Mouse (Mus musculus): ENCODE measurements around the gene Serping1. TPM values are rescaled to one million over a fixed set of nuclear protein-coding genes. Genes with fewer than 3 reads are reported as not detected.
A peak's percentile ranks its signal among the peaks of the same experiment; 100 is the strongest.

Gene Serping1
- polyA plus RNA-seq, 1 experiment = 40.5 TPM

DNA sequence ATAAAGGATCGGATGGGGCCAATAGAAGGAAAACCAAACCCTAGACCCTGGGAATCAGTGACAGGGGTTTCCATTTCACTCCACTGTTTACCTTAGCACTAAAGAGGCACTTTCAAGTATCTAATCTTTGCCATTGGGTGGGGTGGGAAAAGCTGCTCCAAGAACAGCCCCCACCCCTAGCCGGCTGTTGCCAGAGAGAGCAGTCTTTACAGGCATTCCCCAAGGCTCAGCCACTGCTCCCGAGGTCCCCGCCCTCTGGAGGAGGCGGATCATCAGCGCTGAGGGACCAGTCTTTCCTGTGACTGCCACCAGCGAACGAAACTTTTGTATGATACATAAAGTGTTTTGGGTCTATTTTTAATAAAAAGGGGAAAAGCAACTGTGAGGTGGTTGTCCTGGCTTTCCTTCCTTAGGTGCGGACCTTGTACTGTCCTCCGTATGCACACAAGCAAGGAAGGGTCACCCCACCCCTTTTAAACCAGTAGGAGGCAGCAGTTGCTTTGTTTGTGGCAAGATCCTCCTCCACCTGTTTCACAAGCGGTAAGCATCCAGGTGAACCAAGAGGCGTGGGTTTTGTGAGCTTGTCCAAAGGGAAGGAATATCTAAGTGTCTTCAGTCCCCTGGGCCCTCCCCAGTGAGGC lies 36.9 kb downstream of the Serping1 start:
- H3K4me3 ChIP-seq (ENCODE audit: control insufficient read depth, low read depth, low read length) = no peak overlapping the region
- no peak overlapping the region for H3K27ac ChIP-seq (ENCODE audit: control insufficient read depth, insufficient read depth, low read depth, low read length)
- no peaks in the 10 kb centered on the region for H3K27me3 ChIP-seq (ENCODE audit: control insufficient read depth, insufficient read depth, low read length)
- H3K4me1 ChIP-seq (ENCODE audit: control insufficient read depth, insufficient read depth, low read length) = peaks cover 36% of the 10 kb centered on the region
- no peak for TF ChIP-seq POLR2A (IDR thresholded peaks at IDR 0.05; ENCODE audit: control insufficient read depth, low read depth, low read length)
- no peak for TF ChIP-seq CTCF (IDR thresholded peaks at IDR 0.05; ENCODE audit: control insufficient read depth, insufficient read depth, insufficient replicate concordance, low read depth, low read length)
- H3K36me3 ChIP-seq (ENCODE audit: control insufficient read depth, insufficient read depth, low read length) = no peaks in the 10 kb centered on the region

DNA sequence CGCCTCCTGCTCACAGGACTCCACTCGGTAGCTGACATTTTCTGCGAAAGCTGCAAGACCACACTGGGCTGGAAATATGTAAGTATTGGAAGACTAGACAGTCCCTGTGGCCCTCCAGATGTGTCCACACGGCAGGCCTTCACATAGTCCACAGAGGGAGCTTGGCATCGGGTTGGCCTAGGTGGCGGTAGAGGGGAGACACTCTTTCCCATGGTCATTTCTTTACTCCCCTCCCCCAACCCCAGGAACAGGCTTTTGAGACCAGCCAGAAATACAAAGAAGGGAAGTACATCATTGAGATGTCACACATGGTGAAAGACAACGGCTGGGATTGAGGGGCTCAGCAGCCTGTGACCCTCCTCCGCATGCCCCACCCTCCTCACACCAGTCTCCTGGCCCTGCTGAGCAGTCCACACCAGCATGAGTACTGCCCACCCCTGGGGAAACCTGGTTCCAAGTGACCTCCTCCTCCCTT lies 37.8 kb downstream of the Serping1 start:
- H3K27ac ChIP-seq (ENCODE audit: control insufficient read depth, insufficient read depth, low read depth, low read length) = no peak overlapping the region
- H3K4me1 ChIP-seq (ENCODE audit: control insufficient read depth, insufficient read depth, low read length) = peaks cover 27% of the 10 kb centered on the region
- no peaks in the 10 kb centered on the region for H3K36me3 ChIP-seq (ENCODE audit: control insufficient read depth, insufficient read depth, low read length)

DNA sequence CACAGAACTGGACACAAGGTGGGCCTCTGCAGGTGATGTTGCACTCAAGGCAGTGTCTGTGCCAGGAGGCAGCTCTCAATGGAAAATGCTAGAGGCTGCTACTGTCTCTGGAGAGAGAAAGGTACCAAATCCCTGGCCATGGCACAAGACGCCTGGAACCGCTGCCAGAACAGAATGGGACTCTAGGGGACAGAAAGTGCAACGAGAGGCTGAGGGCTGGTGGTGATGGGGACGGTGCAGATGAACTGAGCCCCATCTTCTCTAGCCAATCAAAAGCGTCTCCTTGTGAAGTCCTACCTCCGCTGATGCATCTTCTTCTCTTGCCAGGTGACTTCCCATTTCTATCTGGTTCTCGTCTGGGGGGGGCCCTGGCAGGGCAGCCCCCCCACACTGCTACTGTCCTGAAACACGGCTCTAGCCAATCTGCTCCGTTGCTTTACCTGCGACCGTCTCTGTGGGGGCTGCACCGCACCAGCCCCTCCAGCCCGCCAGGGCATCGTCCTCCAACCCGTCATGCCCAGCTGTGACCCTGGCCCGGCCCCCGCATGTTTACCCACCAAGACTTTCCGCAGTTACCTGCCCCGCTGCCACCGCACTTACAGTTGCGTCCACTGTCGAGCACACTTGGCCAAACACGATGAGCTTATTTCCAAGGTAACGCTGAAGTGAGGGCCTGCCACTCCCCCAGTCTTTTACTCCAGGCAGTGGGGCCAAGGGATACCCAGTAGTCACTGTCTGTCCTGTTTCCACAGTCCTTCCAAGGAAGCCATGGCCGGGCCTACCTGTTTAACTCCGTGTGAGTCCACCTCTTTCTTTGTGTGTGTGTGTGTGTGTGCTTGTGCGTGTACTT lies 38.7 kb downstream of the Serping1 start:
- no peaks in the 10 kb centered on the region for H3K36me3 ChIP-seq (ENCODE audit: control insufficient read depth, insufficient read depth, low read length)
- TF ChIP-seq POLR2A (IDR thresholded peaks at IDR 0.05; ENCODE audit: control insufficient read depth, low read depth, low read length) = no peak
- no peak for TF ChIP-seq CTCF (IDR thresholded peaks at IDR 0.05; ENCODE audit: control insufficient read depth, insufficient read depth, insufficient replicate concordance, low read depth, low read length)
- no peaks in the 10 kb centered on the region for H3K27me3 ChIP-seq (ENCODE audit: control insufficient read depth, insufficient read depth, low read length)
- peaks cover 18% of the 10 kb centered on the region for H3K4me1 ChIP-seq (ENCODE audit: control insufficient read depth, insufficient read depth, low read length)
- no peak overlapping the region for H3K27ac ChIP-seq (ENCODE audit: control insufficient read depth, insufficient read depth, low read depth, low read length)
- peak overlapping the region; percentile 26 for H3K4me3 ChIP-seq (ENCODE audit: control insufficient read depth, low read depth, low read length)

More for the DNA sequence above, 37.8 kb downstream of the Serping1 start:
- Histone ChIP-seq H3K27me3 (ENCODE audit: control insufficient read depth, insufficient read depth, low read length) (no peaks in the 10 kb centered on the region), H3K4me3 (ENCODE audit: control insufficient read depth, low read depth, low read length) (no peak overlapping the region)
- no peak for TF ChIP-seq CTCF (IDR thresholded peaks at IDR 0.05; ENCODE audit: control insufficient read depth, insufficient read depth, insufficient replicate concordance, low read depth, low read length)
- TF ChIP-seq POLR2A (IDR thresholded peaks at IDR 0.05; ENCODE audit: control insufficient read depth, low read depth, low read length) = no peak

DNA sequence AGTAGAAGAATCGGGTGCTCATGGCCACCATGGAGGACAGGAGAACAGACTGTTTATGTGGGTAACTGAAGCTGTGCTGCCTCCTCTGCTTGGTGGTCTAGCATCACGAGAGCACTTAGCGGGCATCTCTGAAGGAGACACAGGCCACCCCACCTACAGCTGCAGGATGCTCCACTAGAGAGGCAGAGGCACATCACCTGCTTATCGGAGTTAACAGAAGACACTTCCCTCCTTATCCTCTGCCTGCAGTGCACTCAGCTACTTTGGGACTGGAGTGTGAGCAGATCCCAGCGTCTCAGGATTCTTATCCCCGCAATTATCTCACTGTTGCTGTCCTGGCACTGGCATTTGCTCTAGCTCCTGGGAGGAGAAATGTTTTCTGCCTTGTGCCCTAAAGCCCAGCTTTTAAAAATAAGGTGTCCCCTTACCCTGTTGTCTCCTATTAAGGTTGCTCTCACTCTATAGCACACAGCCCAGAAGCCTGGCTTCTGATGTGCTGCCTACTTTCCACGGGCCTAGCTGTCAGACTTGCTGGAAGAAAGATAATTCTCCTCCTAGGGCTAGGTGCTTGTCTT lies 39.8 kb downstream of the Serping1 start:
- Histone ChIP-seq H3K4me1 (ENCODE audit: control insufficient read depth, insufficient read depth, low read length) (peaks cover 18% of the 10 kb centered on the region), H3K4me3 (ENCODE audit: control insufficient read depth, low read depth, low read length) (no peak overlapping the region; the same call in 1 of the 2 replicates), H3K36me3 (ENCODE audit: control insufficient read depth, insufficient read depth, low read length) (no peaks in the 10 kb centered on the region), H3K27ac (ENCODE audit: control insufficient read depth, insufficient read depth, low read depth, low read length) (no peak overlapping the region), H3K27me3 (ENCODE audit: control insufficient read depth, insufficient read depth, low read length) (no peaks in the 10 kb centered on the region)
- TF ChIP-seq POLR2A (IDR thresholded peaks at IDR 0.05; ENCODE audit: control insufficient read depth, low read depth, low read length) = no peak
- no peak for TF ChIP-seq CTCF (IDR thresholded peaks at IDR 0.05; ENCODE audit: control insufficient read depth, insufficient read depth, insufficient replicate concordance, low read depth, low read length)

DNA sequence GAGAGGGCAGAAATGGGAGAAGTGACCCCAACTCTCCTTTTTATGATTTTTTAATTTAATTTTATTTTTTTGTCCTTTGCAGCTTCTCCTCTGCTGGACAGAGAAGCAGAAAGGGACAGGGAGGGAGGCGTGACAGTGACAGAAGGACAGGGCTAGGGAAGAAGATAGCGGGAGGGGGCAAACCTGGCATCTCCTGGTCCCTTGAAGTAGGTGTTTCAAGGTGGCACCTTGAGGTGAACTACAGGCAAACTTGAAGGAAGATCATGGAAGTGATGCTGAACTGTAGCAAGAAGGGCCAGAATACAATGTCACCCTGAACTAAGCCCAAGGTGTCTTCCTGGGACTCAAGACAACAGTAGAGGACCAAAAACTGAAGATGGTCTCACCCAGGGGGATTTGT lies 40.3 kb downstream of the Serping1 start:
- no peaks in the 10 kb centered on the region for H3K27me3 ChIP-seq (ENCODE audit: control insufficient read depth, insufficient read depth, low read length)
- no peak for TF ChIP-seq POLR2A (IDR thresholded peaks at IDR 0.05; ENCODE audit: control insufficient read depth, low read depth, low read length)
- no peak for TF ChIP-seq CTCF (IDR thresholded peaks at IDR 0.05; ENCODE audit: control insufficient read depth, insufficient read depth, insufficient replicate concordance, low read depth, low read length)
- H3K4me3 ChIP-seq (ENCODE audit: control insufficient read depth, low read depth, low read length) = no peak overlapping the region; the same call in 1 of the 2 replicates
- H3K36me3 ChIP-seq (ENCODE audit: control insufficient read depth, insufficient read depth, low read length) = no peaks in the 10 kb centered on the region
- H3K4me1 ChIP-seq (ENCODE audit: control insufficient read depth, insufficient read depth, low read length) = peaks cover 18% of the 10 kb centered on the region
- no peak overlapping the region for H3K27ac ChIP-seq (ENCODE audit: control insufficient read depth, insufficient read depth, low read depth, low read length)

DNA sequence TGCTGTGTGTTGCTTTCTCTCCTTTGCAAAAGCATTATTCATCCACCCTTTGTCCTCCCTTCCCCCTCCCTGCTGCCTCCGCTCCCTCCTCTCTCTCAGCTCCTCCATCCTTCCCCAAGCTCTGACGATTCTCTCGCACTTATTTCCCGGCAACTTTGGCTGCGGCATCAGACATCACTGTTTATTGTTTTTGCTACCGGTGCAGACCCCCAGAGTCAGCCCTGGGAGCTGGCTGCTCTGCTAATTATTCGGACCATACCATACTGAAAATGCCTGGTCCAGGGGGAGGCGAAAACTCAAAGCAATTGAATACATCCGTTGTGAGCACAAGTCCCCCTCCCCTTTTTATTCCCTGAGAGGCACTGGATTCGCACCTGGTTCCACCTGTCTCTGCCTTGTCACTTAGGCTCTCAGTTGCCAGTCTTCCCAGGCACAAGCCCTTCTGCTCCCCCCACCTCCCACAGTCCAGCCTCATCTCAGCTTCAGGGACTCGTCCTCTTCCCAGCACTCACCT lies 40.8 kb downstream of the Serping1 start:
- H3K36me3 ChIP-seq (ENCODE audit: control insufficient read depth, insufficient read depth, low read length) = no peaks in the 10 kb centered on the region
- no peak for TF ChIP-seq POLR2A (IDR thresholded peaks at IDR 0.05; ENCODE audit: control insufficient read depth, low read depth, low read length)
- TF ChIP-seq CTCF (IDR thresholded peaks at IDR 0.05; ENCODE audit: control insufficient read depth, insufficient read depth, insufficient replicate concordance, low read depth, low read length) = no peak
- peak overlapping the region; percentile 46 for H3K4me3 ChIP-seq (ENCODE audit: control insufficient read depth, low read depth, low read length)
- no peaks in the 10 kb centered on the region for H3K27me3 ChIP-seq (ENCODE audit: control insufficient read depth, insufficient read depth, low read length)
- no peak overlapping the region for H3K27ac ChIP-seq (ENCODE audit: control insufficient read depth, insufficient read depth, low read depth, low read length)
- H3K4me1 ChIP-seq (ENCODE audit: control insufficient read depth, insufficient read depth, low read length) = peaks cover 18% of the 10 kb centered on the region
